Mouse (Mus musculus): ENCODE measurements at regions not wholly inside any gene's neighbourhood (a gene's known extent, or its start where the extent isn't known, plus 50 kb on each side); places are given as distances from the start of the nearest gene placed in this dataset.

GRCm38 (mm10) chr8:26626651-26627077 lies 350.5 kb upstream of the Zfp703 start:
- TF ChIP-seq CTCF (IDR thresholded peaks at IDR 0.05; ENCODE audit: low read depth): no peak
- no peak for TF ChIP-seq EP300 (IDR thresholded peaks at IDR 0.05; ENCODE audit: low read depth)
